Mouse (Mus musculus): ENCODE results near the gene Scn3a.

GRCm38 (mm10) chr2:65532127-65532854, 35.1 kb downstream of the Scn3a start:
- no peak for TF ChIP-seq EP300 (optimal IDR thresholded peaks at IDR 0.05)
- TF ChIP-seq CTCF (IDR thresholded peaks at IDR 0.05; ENCODE audit: low read depth), result no peak
